Mouse (Mus musculus) spleen, postnatal 4 days (tissue): ENCODE data around the gene Mst1.

Experiments
- DNase-seq, 2 experiments: peaks; one replicate each; pipeline ENCODE4 v3.0.0; 2022; ENCODE audit warnings: low spot score in 2 of 2

The Mst1 gene

DNA sequence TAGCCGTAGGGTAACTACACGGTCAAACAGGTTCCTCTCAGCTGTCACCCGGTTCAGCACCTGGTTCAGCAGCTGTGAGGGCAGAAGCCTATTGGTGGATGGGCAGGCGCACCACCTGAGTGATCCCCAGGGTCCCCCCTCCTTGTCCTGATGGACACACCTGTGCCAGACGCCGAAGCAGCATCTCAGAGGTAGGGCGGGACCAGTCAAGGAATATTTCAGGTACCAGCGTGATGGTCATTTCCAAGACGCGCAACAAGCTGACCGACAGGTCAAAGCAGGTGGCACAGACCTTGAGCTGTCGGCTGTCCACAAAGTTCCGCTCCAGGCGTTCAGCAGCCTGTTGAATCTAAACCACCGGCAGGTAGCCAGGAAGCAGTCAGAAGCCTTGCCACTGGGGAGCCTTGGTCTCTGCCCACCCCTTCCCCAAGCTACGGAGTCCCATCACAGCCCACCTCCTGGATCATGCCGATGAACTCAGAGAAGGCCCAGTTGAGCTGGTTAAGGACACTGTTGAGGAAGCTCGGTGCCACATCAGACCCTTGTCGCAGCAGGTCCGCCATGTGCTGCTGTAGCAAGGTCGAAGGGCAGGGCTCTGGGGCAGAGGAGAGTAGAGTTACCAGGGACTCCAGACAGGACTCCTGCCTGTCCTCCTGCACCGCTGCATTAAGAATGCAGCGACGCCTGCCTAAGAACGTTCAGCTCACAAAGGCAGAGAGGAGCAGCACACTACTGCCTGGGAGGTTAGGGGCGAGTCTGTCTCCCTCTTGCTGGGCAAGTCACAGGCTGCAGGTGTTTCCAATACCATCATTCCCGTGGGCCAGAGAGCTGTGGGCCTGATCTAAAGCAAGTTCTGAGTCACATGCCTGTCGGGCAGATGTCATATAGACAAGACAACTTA, 23.6 kb upstream of the Mst1 start:
- peak in 1 of 2 experiments; percentile 61 for DNase-seq

DNA sequence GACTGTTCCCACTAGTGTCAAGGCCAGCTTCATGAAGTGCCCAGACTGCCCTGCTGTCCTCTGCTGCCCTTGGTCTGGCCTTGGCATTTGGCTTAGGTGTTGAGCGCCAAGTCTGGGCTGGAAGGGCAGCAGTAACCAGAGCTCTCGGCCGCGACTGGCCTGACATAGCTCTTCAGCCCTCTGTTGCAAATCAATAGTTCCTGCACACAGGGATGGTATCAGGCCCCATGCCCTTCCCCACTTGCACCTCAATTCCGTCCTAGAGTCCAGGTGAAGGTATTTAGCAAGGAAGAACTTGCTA, 23.0 kb upstream of the Mst1 start:
- no peak for DNase-seq

- DNase-seq = no peak
These were observed 21.9 kb upstream of the Mst1 start for GRCm38 (mm10) chr9:108058291-108058690.

- no peak for DNase-seq
These were observed 18.1 kb upstream of the Mst1 start for GRCm38 (mm10) chr9:108062142-108062541.

DNA sequence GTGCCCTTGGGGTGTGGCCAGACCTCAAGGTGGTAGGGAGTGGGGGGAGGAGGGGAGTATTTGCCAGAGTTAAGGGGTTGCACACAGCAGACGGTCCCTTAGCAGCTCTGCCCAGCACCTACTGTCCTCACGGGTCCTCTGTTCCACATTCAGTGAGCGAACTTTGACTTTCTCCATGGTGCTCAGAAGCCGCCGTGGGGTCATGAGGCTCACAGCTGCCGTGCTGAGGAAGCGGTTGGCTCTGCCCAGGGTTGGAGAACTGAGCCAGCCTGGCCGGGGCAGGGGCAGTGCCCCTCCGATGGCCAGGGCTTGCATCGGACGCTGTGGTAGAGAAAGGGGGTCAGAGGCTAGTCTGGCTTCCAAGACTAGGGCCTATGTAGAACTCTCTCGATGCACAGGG, 16.9 kb upstream of the Mst1 start:
- no peak for DNase-seq

GRCm38 (mm10) chr9:108065491-108066011, 14.7 kb upstream of the Mst1 start:
- DNase-seq = peak in 1 of 2 experiments; percentile 69

DNA sequence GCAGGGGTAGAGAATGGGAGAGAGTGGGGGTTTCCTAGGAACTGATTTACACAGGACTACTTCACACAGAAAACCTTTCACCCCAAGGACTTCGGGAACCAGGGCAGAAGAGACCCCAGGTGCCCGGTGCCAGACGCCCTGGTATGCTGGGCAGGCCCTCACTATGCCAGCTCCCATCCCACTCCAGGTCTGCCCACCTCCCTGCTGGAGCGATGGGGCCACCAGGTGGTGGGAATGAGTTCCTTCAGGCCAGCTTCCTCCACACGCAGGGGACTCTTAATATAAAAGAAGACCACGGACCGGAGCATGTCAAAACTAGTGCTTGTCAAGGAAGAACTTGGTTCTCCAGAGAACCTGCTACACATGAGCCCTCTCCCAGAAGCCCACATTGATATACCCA, 13.0 kb upstream of the Mst1 start:
- no peak for DNase-seq

DNA sequence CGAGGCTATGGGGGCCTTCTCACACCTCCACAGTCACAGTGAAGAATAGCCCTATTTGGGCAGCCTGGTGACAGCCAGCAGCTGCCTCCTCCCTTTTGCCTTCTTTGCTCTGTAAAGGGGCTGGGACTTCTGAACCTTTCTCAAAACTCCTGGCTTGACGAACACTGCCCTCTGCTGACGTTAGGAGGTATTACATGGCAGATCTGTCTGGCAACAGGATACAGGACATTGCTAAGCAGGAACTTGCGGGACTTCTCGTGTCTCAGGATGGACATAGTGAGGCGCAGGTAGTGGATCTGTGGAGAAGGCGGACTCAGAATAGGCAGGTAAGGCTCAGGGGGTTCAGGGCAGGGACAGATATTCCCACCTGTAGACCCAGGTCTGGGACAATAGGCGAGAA, 12.3 kb upstream of the Mst1 start:
- peak; percentile 85 to 94 for DNase-seq

DNA sequence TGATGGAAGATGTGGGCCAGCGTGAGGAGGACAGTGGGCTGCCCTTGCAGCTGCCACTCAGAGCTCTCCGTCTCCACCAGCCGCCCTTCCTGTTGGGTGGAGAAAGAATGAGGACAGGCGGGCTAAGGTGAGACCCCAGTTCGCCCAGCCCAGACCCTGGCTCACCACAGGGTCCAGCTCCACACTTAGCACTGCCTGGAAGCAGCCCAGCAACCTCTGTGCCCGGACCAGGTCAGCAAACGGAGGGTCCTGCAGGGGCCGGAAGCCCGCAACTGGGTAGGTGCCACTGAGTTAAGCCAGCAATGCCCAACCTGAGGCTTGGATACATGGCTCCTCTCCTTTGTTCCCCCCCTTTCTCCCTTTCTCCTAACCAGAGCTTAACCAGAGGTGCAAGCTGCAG, 11.2 kb upstream of the Mst1 start:
- DNase-seq = no peak

DNA sequence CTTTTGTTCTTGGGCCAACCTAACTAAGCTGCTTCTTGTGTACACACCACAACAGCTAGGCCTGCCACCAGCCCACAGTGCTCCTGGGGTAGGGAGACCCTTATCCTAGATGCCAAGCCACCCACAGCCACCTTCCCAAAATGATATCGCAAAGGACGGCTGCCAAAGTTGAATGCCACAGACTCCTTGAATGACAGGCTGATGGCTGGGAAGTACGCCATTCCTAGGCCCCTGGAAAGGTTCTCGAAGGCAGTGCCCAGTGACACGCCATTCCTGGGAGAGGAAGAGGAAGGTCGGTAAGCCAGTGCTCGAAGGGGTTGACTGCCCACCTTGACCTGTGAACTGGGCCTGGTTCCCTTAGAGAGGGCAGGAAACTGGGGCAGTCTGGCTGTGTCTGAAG, 10.7 kb upstream of the Mst1 start:
- no peak for DNase-seq

- no peak for DNase-seq
These were observed 8.4 kb upstream of the Mst1 start for GRCm38 (mm10) chr9:108071801-108072200.

DNA sequence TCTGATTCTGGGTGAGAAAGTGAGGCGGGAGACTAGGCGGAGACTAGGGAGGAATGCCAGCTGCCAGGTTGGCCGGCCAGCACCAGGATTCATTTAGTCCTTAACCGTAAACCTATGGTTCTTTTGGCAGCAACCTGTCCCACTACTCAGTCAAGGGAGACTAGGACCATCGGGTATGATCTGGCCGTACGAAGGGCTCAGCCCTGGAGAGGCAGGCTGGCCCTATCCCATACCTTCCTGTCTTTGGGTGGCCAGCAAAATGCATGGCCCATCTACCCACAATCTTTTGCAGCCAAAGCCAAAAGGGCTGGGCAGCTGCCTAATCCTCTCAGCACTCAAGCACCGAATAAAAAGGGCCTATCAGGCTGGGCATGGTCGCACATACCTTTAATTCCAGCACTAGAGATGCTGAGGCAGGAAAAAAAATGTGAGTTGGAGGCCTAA, 7.7 kb upstream of the Mst1 start:
- no peak for DNase-seq

DNA sequence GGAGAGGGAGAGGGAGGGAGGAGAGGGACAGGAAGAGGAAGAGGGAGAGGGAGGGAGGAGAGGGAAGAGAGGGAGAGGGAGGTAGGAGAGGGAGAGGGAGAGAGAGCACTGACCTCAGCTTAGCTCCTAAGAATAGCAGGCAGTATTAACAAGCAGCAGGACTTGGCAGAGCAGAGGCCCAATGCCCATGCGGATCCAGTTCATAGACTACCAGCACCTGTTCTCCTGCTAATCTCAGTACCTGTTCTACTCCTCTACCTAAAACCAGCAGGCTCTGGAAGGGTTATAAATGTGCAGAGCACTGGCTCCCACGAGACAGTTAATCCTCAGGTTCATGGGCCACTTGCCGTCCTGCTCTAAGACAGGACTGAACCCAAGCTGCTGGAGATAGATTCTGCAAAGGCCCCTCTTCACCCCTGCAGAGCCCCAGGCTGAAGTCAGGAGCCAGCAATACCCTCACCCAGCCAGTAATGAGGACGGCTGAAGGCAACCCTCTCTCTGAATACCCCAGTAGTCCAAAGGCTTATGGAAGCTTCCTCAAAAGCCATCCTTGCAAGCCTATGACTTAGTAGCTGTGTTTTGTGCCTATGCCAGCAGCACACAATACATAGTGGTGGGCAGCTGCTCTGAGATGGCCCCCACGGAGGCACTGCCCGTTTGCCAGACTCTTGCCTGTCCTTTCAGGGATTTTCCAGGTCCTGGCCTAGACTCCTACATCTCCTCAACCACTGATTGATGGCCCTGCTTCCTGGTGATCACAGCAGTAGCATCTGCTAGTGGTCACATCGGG, 6.9 kb upstream of the Mst1 start:
- no peak for DNase-seq

DNA sequence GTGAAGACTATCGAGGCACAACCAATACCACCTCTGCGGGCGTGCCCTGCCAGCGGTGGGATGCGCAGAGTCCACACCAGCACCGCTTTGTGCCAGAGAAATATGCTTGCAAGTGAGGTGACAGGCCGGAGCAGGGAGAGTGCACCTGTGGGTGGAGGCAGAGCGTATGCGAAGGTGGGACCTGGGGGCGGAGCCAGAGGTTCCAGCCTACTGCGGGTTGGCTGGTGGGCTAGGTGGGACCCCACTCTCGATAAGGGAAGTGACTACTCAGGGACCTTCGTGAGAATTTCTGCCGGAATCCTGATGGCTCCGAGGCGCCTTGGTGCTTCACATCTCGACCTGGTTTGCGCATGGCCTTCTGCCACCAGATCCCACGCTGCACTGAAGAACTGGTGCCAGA, 2.3 kb downstream of the Mst1 start:
- DNase-seq = peak in 1 of 2 experiments; percentile 58

DNA sequence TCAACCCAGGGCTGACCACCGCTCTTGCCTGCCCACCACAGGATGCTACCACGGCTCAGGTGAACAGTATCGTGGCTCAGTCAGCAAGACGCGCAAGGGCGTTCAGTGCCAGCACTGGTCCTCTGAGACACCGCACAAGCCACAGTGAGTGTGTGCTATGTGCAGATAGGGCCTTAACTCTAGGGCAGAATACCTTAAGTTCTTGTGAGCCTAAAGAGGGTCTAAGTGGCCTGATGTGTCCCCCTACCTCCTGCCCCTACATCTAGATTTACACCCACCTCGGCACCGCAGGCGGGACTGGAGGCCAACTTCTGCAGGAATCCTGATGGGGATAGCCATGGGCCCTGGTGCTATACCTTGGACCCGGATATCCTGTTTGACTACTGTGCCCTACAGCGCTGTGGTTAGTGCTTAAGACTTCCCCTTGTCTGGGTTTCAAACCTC, 2.8 kb downstream of the Mst1 start, which contains the start of gene Rnf123:
TSS of gene Rnf123 (minus strand) at position 359 of the 444 bp plus-strand sequence.
- no peak for DNase-seq

DNA sequence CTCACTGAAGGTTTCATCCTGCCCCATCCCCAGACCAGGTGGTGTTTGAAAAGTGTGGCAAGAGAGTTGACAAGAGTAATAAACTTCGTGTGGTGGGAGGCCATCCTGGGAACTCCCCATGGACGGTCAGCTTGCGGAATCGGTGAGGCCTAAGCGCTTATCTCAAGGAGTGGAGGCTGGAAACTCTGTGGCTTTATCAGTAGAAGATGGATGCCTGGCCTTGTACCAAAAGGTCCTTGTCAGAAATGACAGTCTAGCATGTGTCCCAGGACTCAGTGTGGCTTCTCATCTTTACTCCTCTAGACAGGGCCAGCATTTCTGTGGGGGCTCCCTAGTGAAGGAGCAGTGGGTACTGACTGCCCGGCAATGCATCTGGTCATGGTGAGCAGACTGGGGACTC, 3.3 kb downstream of the Mst1 start:
- DNase-seq = peak in 1 of 2 experiments; percentile 51

DNA sequence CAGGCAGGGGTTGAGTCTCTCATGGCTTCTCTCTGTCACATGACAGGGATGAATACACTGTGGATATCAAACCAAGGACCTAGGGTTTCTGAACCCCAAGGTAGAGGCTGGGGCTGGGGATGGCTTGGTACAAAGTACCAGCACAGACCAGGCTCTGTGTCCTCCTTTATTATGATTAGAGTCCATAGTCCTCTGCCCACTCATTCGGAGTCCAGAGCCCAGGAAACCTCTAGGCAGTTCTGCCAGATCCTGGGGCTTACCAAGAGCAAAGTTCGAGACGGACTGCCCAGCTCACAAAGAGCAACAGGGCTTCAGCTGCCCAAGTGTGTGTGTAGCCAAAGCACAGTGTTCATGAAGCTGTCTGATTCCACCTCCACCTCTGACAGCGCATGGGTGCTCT, 5.0 kb downstream of the Mst1 start:
- DNase-seq = no peak

GRCm38 (mm10) chr9:108090611-108091120, 10.4 kb downstream of the Mst1 start:
- no peak for DNase-seq

DNA sequence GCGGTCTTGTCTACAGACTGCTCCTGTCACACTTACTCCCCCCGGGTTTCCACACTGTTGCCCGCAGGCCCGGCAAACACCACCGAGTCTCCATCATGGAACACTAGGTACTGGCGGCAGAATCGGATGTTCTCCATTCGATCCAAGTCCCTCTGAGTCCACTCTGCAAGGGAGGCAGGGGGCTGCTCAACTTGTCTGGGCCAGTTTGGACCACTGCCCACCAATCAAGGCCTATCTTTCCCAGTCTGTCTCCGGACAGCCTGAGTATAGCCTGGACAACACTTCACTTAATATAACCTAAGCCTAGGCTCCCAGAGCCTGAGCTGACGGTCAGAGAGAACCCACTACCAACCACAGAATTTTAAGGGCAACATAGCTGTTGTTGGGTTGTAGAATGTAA, 13.3 kb downstream of the Mst1 start:
- no peak for DNase-seq

- DNase-seq = peak; percentile 99
These were observed 14.1 kb downstream of the Mst1 start, which contains the start of gene Apeh for GRCm38 (mm10) chr9:108094184-108094941. Gene Apeh (minus strand): TSS chr9:108094606.

DNA sequence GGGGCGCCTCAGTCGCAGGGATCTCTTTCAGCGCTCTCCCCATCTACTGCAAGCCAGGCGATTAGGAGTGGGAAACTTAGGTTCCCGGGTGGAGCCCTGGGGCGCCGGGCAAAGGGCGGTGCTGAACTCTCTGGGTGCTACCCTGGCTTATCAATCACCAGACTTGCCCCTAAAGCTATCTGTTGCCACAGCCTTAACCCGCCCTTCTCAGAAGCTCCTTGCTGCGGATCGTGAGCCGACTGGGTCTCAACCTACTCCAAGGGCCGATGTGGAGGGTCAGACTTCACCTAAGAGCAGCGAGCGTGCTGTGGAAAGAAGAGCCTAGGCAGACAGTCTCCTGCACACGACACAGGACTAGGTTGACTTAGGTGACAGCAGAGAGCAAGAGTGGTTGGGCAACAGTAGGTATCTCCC, 14.8 kb downstream of the Mst1 start:
- DNase-seq = peak; percentile 90 to 91

DNA sequence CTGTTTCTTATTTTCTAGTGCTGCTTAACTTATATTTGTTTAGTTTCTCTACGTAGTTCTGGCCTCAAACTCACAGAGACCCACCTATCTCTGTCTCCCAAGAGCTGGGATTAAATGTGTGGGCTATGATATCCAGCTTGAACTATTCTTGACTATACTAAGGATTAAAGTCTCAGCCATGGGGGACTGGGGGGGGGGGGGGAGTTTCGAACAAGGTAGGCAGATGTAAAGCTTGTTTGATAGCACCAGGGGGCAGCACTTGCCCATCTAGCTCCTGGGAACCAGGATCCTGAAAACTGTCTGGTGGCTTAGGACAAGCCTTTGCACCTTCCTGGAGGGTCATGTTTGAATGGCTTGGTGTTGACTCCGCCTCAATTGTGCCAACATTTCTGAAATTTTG, 15.3 kb downstream of the Mst1 start:
- DNase-seq = peak; percentile 77 to 89
